Mouse (Mus musculus) brain, embryonic 14.5 days (tissue): Measurements from ENCODE around the gene Slc5a2. TPM values are rescaled to one million over a fixed set of nuclear protein-coding genes. Genes with fewer than 3 reads are reported as not detected.

Experiments used
- DNase-seq: peaks from one replicate; pipeline ENCODE4 v3.0.0-alpha.2; 2011; ENCODE audit warnings: low read depth
- CTCF ChIP-seq: fragments of 200-500 bp; IDR thresholded peaks from 2 replicates; pipeline ENCODE4 v1.5.1; 2012; ENCODE audit warnings: inconsistent platforms, mild to moderate bottlenecking, moderate library complexity, borderline replicate concordance; ENCODE audit not compliant: insufficient read depth, insufficient read length; ENCODE audit errors: extremely low read depth
- POLR2A ChIP-seq: fragments of 200-500 bp; IDR thresholded peaks from 2 replicates; pipeline ENCODE4 v1.6.1; 2012; ENCODE audit warnings: mild to moderate bottlenecking, inconsistent platforms, borderline replicate concordance; ENCODE audit not compliant: poor library complexity, insufficient read depth, insufficient read length, severe bottlenecking; ENCODE audit errors: extremely low read depth
- polyA plus RNA-seq: library from polyadenylated mRNA; depleted of rRNA; stranded (reverse); fragments of >200 nt; gene quantifications from 2 replicates; pipeline ENCODE4 v1.2.3, GENCODE M21; 2012; rRNA removed

Gene Slc5a2
- 0.04 TPM in 1 of 2 replicates, not detected in the other for polyA plus RNA-seq

- TF ChIP-seq POLR2A, result no peak
- no peak for TF ChIP-seq CTCF
- DNase-seq, result no peak
Observed at GRCm38 (mm10) chr7:128265411-128265810, at the start of gene Slc5a2. TSS of gene Slc5a2 (plus strand) at chr7:128265657.

GRCm38 (mm10) chr7:128219952-128220351 lies 45.5 kb upstream of the Slc5a2 start:
- DNase-seq, result no peak
- TF ChIP-seq CTCF (no peak), POLR2A (no peak)

- DNase-seq, result no peak
- TF ChIP-seq CTCF (no peak), POLR2A (no peak)
Observed at GRCm38 (mm10) chr7:128220936-128221335, 44.5 kb upstream of the Slc5a2 start.

GRCm38 (mm10) chr7:128231741-128232140 lies 33.7 kb upstream of the Slc5a2 start:
- no peak for DNase-seq
- TF ChIP-seq CTCF, result no peak

- DNase-seq, result no peak
- TF ChIP-seq POLR2A (no peak), CTCF (no peak)
Observed at GRCm38 (mm10) chr7:128234796-128235195, 30.7 kb upstream of the Slc5a2 start.

GRCm38 (mm10) chr7:128235481-128235880 lies 30.0 kb upstream of the Slc5a2 start:
- DNase-seq, result no peak
- TF ChIP-seq CTCF (no peak), POLR2A (no peak)

GRCm38 (mm10) chr7:128236426-128236825 lies 29.0 kb upstream of the Slc5a2 start:
- no peak for DNase-seq
- no peak for TF ChIP-seq POLR2A
- TF ChIP-seq CTCF, result no peak

- TF ChIP-seq POLR2A (no peak), CTCF (peak; percentile 80)
Observed at GRCm38 (mm10) chr7:128236856-128237592, 28.4 kb upstream of the Slc5a2 start, which contains the start of gene Armc5. TSS of gene Armc5 (plus strand) at chr7:128237342.

GRCm38 (mm10) chr7:128237593-128237926 lies 27.9 kb upstream of the Slc5a2 start:
- TF ChIP-seq CTCF (no peak), POLR2A (no peak)

More at GRCm38 (mm10) chr7:128236856-128237592, 28.4 kb upstream of the Slc5a2 start, which contains the start of gene Armc5:
- DNase-seq, result peak; percentile 83

GRCm38 (mm10) chr7:128237927-128238778 lies 27.3 kb upstream of the Slc5a2 start, which contains the start of gene 9130023H24Rik:
TSS of gene 9130023H24Rik (minus strand) at chr7:128238031.
- TF ChIP-seq CTCF, result 0 out of 2 replicates have a peak, but pooled peaks have one; percentile 16
- peak; percentile 78 for TF ChIP-seq POLR2A
- peak; percentile 99 for DNase-seq

More at GRCm38 (mm10) chr7:128237593-128237926, 27.9 kb upstream of the Slc5a2 start:
- DNase-seq, result no peak

- TF ChIP-seq CTCF (peak; percentile 35; the same call in 1 of the 2 replicates), POLR2A (no peak)
Observed at GRCm38 (mm10) chr7:128238991-128239390, 26.5 kb upstream of the Slc5a2 start.

More at GRCm38 (mm10) chr7:128238991-128239390, 26.5 kb upstream of the Slc5a2 start:
- DNase-seq, result peak; percentile 50
